Mouse (Mus musculus) adipocyte (in vitro differentiated cells): ENCODE measurements around the gene Retn.
A peak's percentile ranks its signal among the peaks of the same experiment; 100 is the strongest.

ENCODE experiments used
- DNase-seq: peaks from one replicate; pipeline ENCODE4 v3.0.0-alpha.2; 2016; ENCODE audit warnings: low spot score

The Retn gene

GRCm38 (mm10) chr8:3655526-3655925 is at the start of gene Retn:
Retn (plus strand) TSS chr8:3655770.
- peak; percentile 71 for DNase-seq

GRCm38 (mm10) chr8:3606593-3606992 is 49.0 kb upstream of the Retn start:
- DNase-seq: no peak

- DNase-seq: no peak
Observed at GRCm38 (mm10) chr8:3607822-3608221, 47.7 kb upstream of the Retn start.

- DNase-seq: peak; percentile 54
Observed at GRCm38 (mm10) chr8:3609046-3609815, 46.3 kb upstream of the Retn start.

- no peak for DNase-seq
Observed at GRCm38 (mm10) chr8:3609816-3610150, 45.8 kb upstream of the Retn start.

GRCm38 (mm10) chr8:3621199-3621970 is 34.2 kb upstream of the Retn start, which contains the start of the genes Xab2 and Pet100:
Xab2 (minus strand) TSS chr8:3621316.
Pet100 (plus strand) TSS chr8:3621548.
- DNase-seq: peak; percentile 100

GRCm38 (mm10) chr8:3622119-3622518 is 33.5 kb upstream of the Retn start:
- DNase-seq: no peak

- no peak for DNase-seq
Observed at GRCm38 (mm10) chr8:3625445-3625844, 30.1 kb upstream of the Retn start, which contains the start of gene Pcp2. Pcp2 (minus strand) TSS chr8:3625545.

- no peak for DNase-seq
Observed at GRCm38 (mm10) chr8:3626971-3627370, 28.6 kb upstream of the Retn start.

GRCm38 (mm10) chr8:3628014-3628413 is 27.6 kb upstream of the Retn start:
- DNase-seq: peak; percentile 72

GRCm38 (mm10) chr8:3630647-3631477 is 24.7 kb upstream of the Retn start, which contains the start of gene Stxbp2:
Stxbp2 (plus strand) TSS chr8:3630955.
- DNase-seq: no peak

GRCm38 (mm10) chr8:3631478-3631875 is 24.1 kb upstream of the Retn start:
- no peak for DNase-seq

GRCm38 (mm10) chr8:3645804-3646203 is 9.8 kb upstream of the Retn start:
- peak; percentile 92 for DNase-seq

GRCm38 (mm10) chr8:3646824-3647531 is 8.6 kb upstream of the Retn start:
- DNase-seq: peak; percentile 98

GRCm38 (mm10) chr8:3647561-3647960 is 8.0 kb upstream of the Retn start:
- DNase-seq: peak; percentile 54

- DNase-seq: peak; percentile 65
Observed at GRCm38 (mm10) chr8:3648268-3648667, 7.3 kb upstream of the Retn start.

GRCm38 (mm10) chr8:3648990-3649389 is 6.6 kb upstream of the Retn start:
- no peak for DNase-seq

- no peak for DNase-seq
Observed at GRCm38 (mm10) chr8:3652845-3653244, 2.7 kb upstream of the Retn start.

- DNase-seq: peak; percentile 63
Observed at GRCm38 (mm10) chr8:3654726-3655508, 653 bp upstream of the Retn start.

GRCm38 (mm10) chr8:3656725-3657381 is 1.3 kb downstream of the Retn start:
- DNase-seq: peak; percentile 62
